Mouse (Mus musculus) lung, embryonic 15.5 days (tissue): ENCODE results near the gene P4ha2. TPM values are rescaled to one million over a fixed set of nuclear protein-coding genes. Genes with fewer than 3 reads are reported as not detected.

Experiments
- ATAC-seq: fragments of 200-750 bp; cut with Nextera tagmentation; 2 replicates; pipeline ENCODE4 v1.8.0; 2017; ENCODE audit warnings: moderate number of reproducible peaks, borderline replicate concordance; ENCODE audit not compliant: low FRiP score, low TSS enrichment; ENCODE audit errors: extremely low read depth
- H3K27ac ChIP-seq: fragments of 300-500 bp; sonication (generic); 2 replicates; pipeline ENCODE4 v1.5.1; 2015; ENCODE audit warnings: moderate library complexity, mild to moderate bottlenecking, inconsistent platforms
- H3K27me3 ChIP-seq: fragments of 300-500 bp; sonication (generic); 2 replicates; pipeline ENCODE4 v1.6.1; 2015; ENCODE audit warnings: inconsistent platforms
- H3K36me3 ChIP-seq: fragments of 300-500 bp; sonication (generic); 2 replicates; pipeline ENCODE4 v1.6.1; 2015; ENCODE audit warnings: inconsistent platforms
- H3K4me1 ChIP-seq: fragments of 300-500 bp; sonication (generic); 2 replicates; pipeline ENCODE4 v1.6.1; 2015; ENCODE audit warnings: inconsistent platforms
- H3K4me2 ChIP-seq: fragments of 300-500 bp; sonication (generic); 2 replicates; pipeline ENCODE4 v1.6.1; 2015; ENCODE audit warnings: inconsistent platforms, mild to moderate bottlenecking, moderate library complexity
- H3K4me3 ChIP-seq: fragments of 300-500 bp; sonication (generic); 2 replicates; pipeline ENCODE4 v1.5.1; 2015; ENCODE audit warnings: mild to moderate bottlenecking, inconsistent platforms
- H3K9ac ChIP-seq: fragments of 300-500 bp; sonication (generic); 2 replicates; pipeline ENCODE4 v1.6.1; 2015; ENCODE audit warnings: inconsistent platforms
- H3K9me3 ChIP-seq: fragments of 300-500 bp; sonication (generic); 2 replicates; pipeline ENCODE4 v1.6.1; 2016; ENCODE audit warnings: inconsistent platforms
- WGBS: fragments of 180-500 bp; shearing (Covaris S2); methylation state at CpG from one replicate; pipeline ENCODE4 v1.1.7; 2015; 5-methylcytosine and 5-hydroxymethylcytosine counted together
- polyA plus RNA-seq: library from polyadenylated mRNA; unstranded; fragments of >200 nt; fragmentation: Nextera tagmentation; extraction: Ambion mirVana; gene quantifications from 2 replicates; pipeline ENCODE4 v1.2.1, GENCODE M21; 2015

P4ha2 gene
- polyA plus RNA-seq, 1 experiment from 2014 or later: 38.4 TPM

DNA sequence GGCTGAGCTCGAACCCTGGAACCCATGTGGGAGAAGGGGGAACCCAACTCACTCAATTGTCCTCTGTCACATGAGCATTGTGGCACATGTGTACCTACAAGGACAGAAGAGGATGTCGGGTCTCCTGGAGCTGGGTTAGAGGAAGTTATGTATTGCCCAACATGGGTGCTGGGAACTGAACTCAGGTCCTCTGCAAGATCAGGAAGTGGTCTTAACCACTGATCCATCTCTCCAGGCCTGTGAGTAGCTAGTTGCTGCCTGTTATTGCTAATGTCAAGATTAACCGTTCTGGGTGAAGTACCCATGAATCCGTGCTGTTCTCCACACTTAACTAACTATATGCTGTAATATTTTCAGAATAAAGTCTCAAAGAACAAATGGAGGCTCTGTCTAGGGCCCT, 74.3 kb downstream of the P4ha2 start:
- ATAC-seq: no peak
- H3K9me3 ChIP-seq: no peaks in the 10 kb centered on the region
- whole genome bisulfite sequencing: 87% methylated on average over 4 of the region's 4 CpGs
- no peak overlapping the region for H3K4me2 ChIP-seq
- no peaks in the 10 kb centered on the region for H3K4me1 ChIP-seq
- H3K27me3 ChIP-seq: no peaks in the 10 kb centered on the region
- no peaks in the 10 kb centered on the region for H3K36me3 ChIP-seq
- no peak overlapping the region for H3K9ac ChIP-seq
- no peak overlapping the region for H3K4me3 ChIP-seq
- H3K27ac ChIP-seq: peak overlapping the region; percentile 29; the same call in 1 of the 2 replicates

DNA sequence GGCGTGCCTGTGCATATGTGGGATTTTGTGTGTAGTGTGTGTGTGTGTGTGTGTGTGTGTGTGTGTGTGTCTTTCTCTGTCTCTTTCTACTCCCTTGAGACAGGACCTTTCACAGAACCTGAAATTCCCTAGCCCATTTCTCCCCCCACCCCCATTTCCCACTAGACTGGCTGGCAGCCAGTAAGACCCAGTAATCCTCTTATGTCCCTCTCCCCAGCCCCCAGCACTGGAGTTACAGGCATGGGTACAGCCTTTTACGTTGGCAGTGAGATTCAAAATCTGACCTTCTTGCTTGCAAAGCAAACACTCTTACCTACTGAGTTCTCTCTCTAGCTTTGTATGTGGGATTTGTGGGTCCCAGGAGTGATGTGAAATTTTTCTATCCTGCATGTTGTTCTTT, 75.0 kb downstream of the P4ha2 start:
- Histone ChIP-seq H3K4me2 (no peak overlapping the region), H3K27me3 (no peaks in the 10 kb centered on the region), H3K9me3 (no peaks in the 10 kb centered on the region), H3K4me1 (no peaks in the 10 kb centered on the region), H3K4me3 (no peak overlapping the region), H3K27ac (peak overlapping the region; percentile 39), H3K36me3 (no peaks in the 10 kb centered on the region), H3K9ac (no peak overlapping the region)
- WGBS: 49% methylated on average over 2 of the region's 2 CpGs
- no peak for ATAC-seq

Other genes with a start within 250 kb of the P4ha2 start
- gene Gm12216, start 240.8 kb upstream of the P4ha2 start, polyA plus RNA-seq: 1.0 and 2.5 TPM in 2 replicates
- 8.0 and 8.9 TPM in 2 replicates for gene Slc22a5, start 208.4 kb upstream of the P4ha2 start, polyA plus RNA-seq
- gene Slc22a21, start 119.8 kb upstream of the P4ha2 start, polyA plus RNA-seq: 5.4 and 5.9 TPM in 2 replicates
- gene Slc22a4, start 72.0 kb upstream of the P4ha2 start, polyA plus RNA-seq: 0.51 and 0.88 TPM in 2 replicates
- gene Pdlim4, start 31.1 kb upstream of the P4ha2 start, polyA plus RNA-seq: 13.0 and 16.4 TPM in 2 replicates
- gene Csf2, start 149.6 kb downstream of the P4ha2 start, polyA plus RNA-seq: 0.55 and 0.70 TPM in 2 replicates
- not detected in 2 replicates for gene Il3, start 167.2 kb downstream of the P4ha2 start, polyA plus RNA-seq
- gene Acsl6, start 203.7 kb downstream of the P4ha2 start, polyA plus RNA-seq: 0.44 and 0.46 TPM in 2 replicates